Mouse (Mus musculus) midbrain, postnatal 0 days (tissue): ENCODE data around the gene Colca2. TPM values are rescaled to one million over a fixed set of nuclear protein-coding genes. Genes with fewer than 3 reads are reported as not detected.

Experiments used
- ATAC-seq: fragments of 200-750 bp; cut with Nextera tagmentation; 2 replicates; pipeline ENCODE4 v1.8.0; 2017; ENCODE audit warnings: moderate number of reproducible peaks, mild to moderate bottlenecking, moderate TSS enrichment, moderate library complexity; ENCODE audit not compliant: low FRiP score
- DNase-seq: peaks from one replicate; pipeline ENCODE4 v3.0.0-alpha.2; 2015; ENCODE audit warnings: low spot score
- H3K27ac ChIP-seq: fragments of 300-500 bp; sonication (generic); 2 replicates; pipeline ENCODE4 v1.5.1; 2014; ENCODE audit warnings: low read depth, mild to moderate bottlenecking, low read length, mixed read lengths
- H3K27me3 ChIP-seq: fragments of 300-500 bp; sonication (generic); 2 replicates; pipeline ENCODE4 v1.6.1; 2014; ENCODE audit warnings: low read length, control low read depth, mixed read lengths; ENCODE audit not compliant: insufficient read depth
- H3K36me3 ChIP-seq: fragments of 300-500 bp; sonication (generic); 2 replicates; pipeline ENCODE4 v1.6.1; 2014; ENCODE audit warnings: low read length, control low read depth, mixed read lengths; ENCODE audit not compliant: insufficient read depth
- H3K4me1 ChIP-seq: fragments of 300-500 bp; sonication (generic); 2 replicates; pipeline ENCODE4 v1.6.1; 2014; ENCODE audit warnings: mild to moderate bottlenecking, control low read depth, antibody characterized with exemption, low read length, mixed read lengths; ENCODE audit not compliant: insufficient read depth
- H3K4me2 ChIP-seq: fragments of 300-500 bp; sonication (generic); 2 replicates; pipeline ENCODE4 v1.6.1; 2014; ENCODE audit warnings: low read depth, mild to moderate bottlenecking, low read length, mixed read lengths; ENCODE audit not compliant: poor library complexity, severe bottlenecking
- H3K4me3 ChIP-seq: fragments of 300-500 bp; sonication (generic); 2 replicates; pipeline ENCODE4 v1.5.1; 2014; ENCODE audit warnings: low read depth, mild to moderate bottlenecking, low read length, moderate library complexity
- H3K9ac ChIP-seq: fragments of 300-500 bp; sonication (generic); replicated peaks from 2 replicates; pipeline ENCODE4 v1.6.1; 2014; ENCODE audit warnings: mild to moderate bottlenecking, low read length, moderate library complexity, mixed read lengths; ENCODE audit not compliant: poor library complexity, severe bottlenecking
- H3K9me3 ChIP-seq: fragments of 300-500 bp; sonication (generic); 2 replicates; pipeline ENCODE4 v1.6.1; 2016; ENCODE audit warnings: low read length, control low read depth
- CTCF ChIP-seq: IDR thresholded peaks from 2 replicates; pipeline ENCODE4 v1.5.1; 2016; ENCODE audit warnings: antibody characterized with exemption, mild to moderate bottlenecking
- WGBS: fragments of 180-500 bp; shearing (Covaris S2); extraction: QIAGEN DNeasy Blood & Tissue Kit; methylation state at CpG from one replicate; pipeline ENCODE4 v1.1.7; 2014; 5-methylcytosine and 5-hydroxymethylcytosine counted together
- polyA plus RNA-seq: library from polyadenylated mRNA; unstranded; fragments of >200 nt; fragmentation: Nextera tagmentation; extraction: Ambion mirVana; gene quantifications from 2 replicates; pipeline ENCODE4 v1.2.1, GENCODE M21; 2015
- total RNA-seq: library from RNA; depleted of rRNA; stranded (reverse); fragments of >200 nt; gene quantifications from 2 replicates; pipeline ENCODE4 v1.2.3, GENCODE M21; 2014

Gene Colca2
- total and polyA plus RNA-seq, 2 experiments from 2014 or later = 1.1 TPM; not detected in 1

GRCm38 (mm10) chr9:51318246-51318645 lies 39.9 kb upstream of the Colca2 start:
- H3K4me3 ChIP-seq = no peak overlapping the region
- no peak overlapping the region for H3K9ac ChIP-seq
- no peaks in the 10 kb centered on the region for H3K36me3 ChIP-seq
- DNase-seq (no peak), ATAC-seq (no peak)
- H3K27ac ChIP-seq = no peak overlapping the region
- no peaks in the 10 kb centered on the region for H3K9me3 ChIP-seq
- TF ChIP-seq CTCF = no peak
- H3K4me2 ChIP-seq = no peak overlapping the region
- H3K4me1 ChIP-seq = no peaks in the 10 kb centered on the region
- H3K27me3 ChIP-seq = no peaks in the 10 kb centered on the region
- 79% methylated on average over 4 of the region's 4 CpGs for WGBS

GRCm38 (mm10) chr9:51317322-51317721 lies 39.0 kb upstream of the Colca2 start:
- WGBS = 93% methylated on average over 4 of the region's 4 CpGs
- TF ChIP-seq CTCF = no peak

GRCm38 (mm10) chr9:51315402-51316063 lies 37.2 kb upstream of the Colca2 start:
- Histone ChIP-seq H3K4me3 (no peak overlapping the region), H3K9ac (no peak overlapping the region), H3K27ac (no peak overlapping the region), H3K36me3 (no peaks in the 10 kb centered on the region), H3K9me3 (no peaks in the 10 kb centered on the region), H3K27me3 (no peaks in the 10 kb centered on the region), H3K4me1 (no peaks in the 10 kb centered on the region), H3K4me2 (no peak overlapping the region)
- no peak for TF ChIP-seq CTCF
- no peak for ATAC-seq
- DNase-seq = no peak
- 73% methylated on average over 6 of the region's 6 CpGs for WGBS

More at GRCm38 (mm10) chr9:51317322-51317721, 39.0 kb upstream of the Colca2 start:
- H3K4me2 ChIP-seq = no peak overlapping the region
- H3K36me3 ChIP-seq = no peaks in the 10 kb centered on the region
- no peak overlapping the region for H3K27ac ChIP-seq
- no peak overlapping the region for H3K9ac ChIP-seq
- H3K4me1 ChIP-seq = no peaks in the 10 kb centered on the region
- H3K4me3 ChIP-seq = no peak overlapping the region
- no peaks in the 10 kb centered on the region for H3K27me3 ChIP-seq
- no peak for ATAC-seq
- no peak for DNase-seq
- no peaks in the 10 kb centered on the region for H3K9me3 ChIP-seq

GRCm38 (mm10) chr9:51312554-51313317 lies 34.4 kb upstream of the Colca2 start:
- H3K27me3 ChIP-seq = no peaks in the 10 kb centered on the region
- ATAC-seq = no peak
- no peaks in the 10 kb centered on the region for H3K36me3 ChIP-seq
- H3K27ac ChIP-seq = no peak overlapping the region
- no peaks in the 10 kb centered on the region for H3K4me1 ChIP-seq
- 57% methylated on average over 18 of the region's 18 CpGs for WGBS
- no peak overlapping the region for H3K4me3 ChIP-seq
- TF ChIP-seq CTCF = no peak
- H3K9me3 ChIP-seq = no peaks in the 10 kb centered on the region
- 0 out of 2 replicates have a peak overlapping the region, but pooled peaks have one; percentile 9 for H3K4me2 ChIP-seq
- no peak for DNase-seq
- no peak overlapping the region for H3K9ac ChIP-seq

GRCm38 (mm10) chr9:51310515-51310914 lies 32.1 kb upstream of the Colca2 start:
- no peaks in the 10 kb centered on the region for H3K36me3 ChIP-seq
- no peaks in the 10 kb centered on the region for H3K4me1 ChIP-seq
- no peaks in the 10 kb centered on the region for H3K9me3 ChIP-seq
- WGBS = 90% methylated on average over 7 of the region's 7 CpGs
- no peak for DNase-seq
- ATAC-seq = no peak
- TF ChIP-seq CTCF = no peak
- no peaks in the 10 kb centered on the region for H3K27me3 ChIP-seq
- H3K27ac ChIP-seq = no peak overlapping the region
- no peak overlapping the region for H3K9ac ChIP-seq
- H3K4me2 ChIP-seq = no peak overlapping the region
- H3K4me3 ChIP-seq = no peak overlapping the region

- Histone ChIP-seq H3K4me1 (no peaks in the 10 kb centered on the region), H3K4me3 (no peak overlapping the region), H3K27ac (no peak overlapping the region), H3K9me3 (no peaks in the 10 kb centered on the region), H3K27me3 (no peaks in the 10 kb centered on the region), H3K9ac (no peak overlapping the region), H3K4me2 (no peak overlapping the region), H3K36me3 (no peaks in the 10 kb centered on the region)
- 72% methylated on average over 3 of the region's 3 CpGs for WGBS
- ATAC-seq (no peak), DNase-seq (no peak)
- no peak for TF ChIP-seq CTCF
Observed at GRCm38 (mm10) chr9:51306351-51306750, 28.0 kb upstream of the Colca2 start.
